ENCODE assay signal across 8 mouse cellular contexts in genomic region chr1:33719733-33720225, GRCm38 (mm10). TPM values are rescaled to one million over a fixed set of nuclear protein-coding genes. Genes with fewer than 3 reads are reported as not detected.
DNase-seq lines count a peak whose midpoint lies in the region; ATAC-seq lines count a peak whose summit lies in the region.

TSS of gene Rab23 (plus strand) at chr1:33719887.

- peak within 1 kb of the TSS; percentile 61 to 75 for H3K27ac ChIP-seq in heart, embryonic 14.5 days (replicated peaks in 1 of 2; ENCODE audit: control insufficient read depth in 1 of 2, insufficient read depth in 1 of 2, low read depth in 2 of 2, low read length in 2 of 2)
- peak within 1 kb of the TSS; percentile 64 for H3K27ac ChIP-seq in liver, embryonic 11.5 days (ENCODE audit: low read depth, low read length)

- peak; percentile 59 to 60 for DNase-seq in CD8-positive naive resting alpha-beta T cell, adult 2 months (ENCODE audit: low read depth in 2 of 2, low spot score in 2 of 2)
- peak; percentile 65 for DNase-seq in c-Kit-negative CD71-positive TER-119-positive erythroid progenitor cells, embryonic 14.5 days (ENCODE audit: low read depth, low spot score)
- peak; percentile 60 for DNase-seq in fibroblast of lung, adult 2 months (ENCODE audit: low read depth)
- DNase-seq in kidney, postnatal 10 days = peak; percentile 89
- DNase-seq in liver, embryonic 11.5 days (ENCODE audit: low spot score) = peak; percentile 82
- peak; percentile 88 for DNase-seq in naive thymus-derived CD4-positive, alpha-beta T cell, adult 2 months (ENCODE audit: low read depth)
- peak; percentile 87 for DNase-seq in splenic B cell, adult 2 months (ENCODE audit: low read depth, low spot score)

- peaks cover 0 to 5% of the 10 kb centered on the region in 2 experiments; a peak in 2 of 4 replicates for H3K4me1 ChIP-seq in heart, embryonic 14.5 days (ENCODE audit: control insufficient read depth in 2 of 2, insufficient read depth in 2 of 2, low read length in 2 of 2)
- peaks cover 4% of the 10 kb centered on the region; the same call in 1 of the 2 replicates for H3K4me1 ChIP-seq in liver, embryonic 11.5 days (replicated peaks; ENCODE audit: control insufficient read depth, insufficient read depth, low read length)

- peak within 1 kb of the TSS; percentile 72 for H3K4me2 ChIP-seq in heart, embryonic 14.5 days (ENCODE audit: low read length)
- peak within 1 kb of the TSS; percentile 85 for H3K4me2 ChIP-seq in liver, embryonic 11.5 days

- peaks cover 29% of the 10 kb centered on the region for H3K36me3 ChIP-seq in heart, embryonic 14.5 days (ENCODE audit: control insufficient read depth, insufficient read depth, low read length)
- peaks cover 8% of the 10 kb centered on the region; the same call in 1 of the 2 replicates for H3K36me3 ChIP-seq in liver, embryonic 11.5 days (ENCODE audit: control insufficient read depth, insufficient read depth, low read length)
- H3K36me3 ChIP-seq in splenic B cell, adult 2 months (ENCODE audit: control insufficient read depth, insufficient read depth, low read length, poor library complexity, severe bottlenecking) = no peaks in the 10 kb centered on the region

- peak within 1 kb of the TSS; percentile 82 for H3K9ac ChIP-seq in heart, embryonic 14.5 days (ENCODE audit: low read length)
- H3K9ac ChIP-seq in liver, embryonic 11.5 days (ENCODE audit: low read depth, low read length) = peak within 1 kb of the TSS; percentile 79

- WGBS in heart, embryonic 14.5 days = under 1% methylated on average over 54 of the region's 54 CpGs
- under 1% methylated on average over 54 of the region's 54 CpGs for WGBS in liver, embryonic 11.5 days

- peak; percentile 88 for ATAC-seq in heart, embryonic 14.5 days (ENCODE audit: insufficient number of reproducible peaks, insufficient read depth, low FRiP score, low read depth)
- ATAC-seq in liver, embryonic 11.5 days (replicated peaks; ENCODE audit: low FRiP score) = peak; percentile 92

- peak within 1 kb of the TSS; percentile 77 to 84 for H3K4me3 ChIP-seq in heart, embryonic 14.5 days (ENCODE audit: control insufficient read depth in 1 of 2, insufficient read depth in 1 of 2, low read depth in 1 of 2, low read length in 2 of 2)
- H3K4me3 ChIP-seq in liver, embryonic 11.5 days (ENCODE audit: low read depth, low read length) = peak within 1 kb of the TSS; percentile 84

- H3K9me3 ChIP-seq in heart, embryonic 14.5 days (ENCODE audit: control insufficient read depth, low read length) = no peaks in the 10 kb centered on the region
- H3K9me3 ChIP-seq in liver, embryonic 11.5 days (ENCODE audit: control insufficient read depth, low read length) = no peaks in the 10 kb centered on the region

- no peaks in the 10 kb centered on the region for H3K27me3 ChIP-seq in heart, embryonic 14.5 days (ENCODE audit: control insufficient read depth, insufficient read depth, low read length)
- no peaks in the 10 kb centered on the region for H3K27me3 ChIP-seq in liver, embryonic 11.5 days (replicated peaks; ENCODE audit: control insufficient read depth, insufficient read depth, low read length)
- no peaks in the 10 kb centered on the region; the same call in 1 of the 2 replicates for H3K27me3 ChIP-seq in splenic B cell, adult 2 months (ENCODE audit: control insufficient read depth, insufficient read depth, low read length, poor library complexity, severe bottlenecking)

RNA-seq across cellular contexts. Expression of gene Rab23, which starts in this region (rescaled TPM):
- 11.0 and 13.5 TPM in 2 replicates for polyA plus RNA-seq in heart, embryonic 14.5 days (2014; fragmentation: Nextera tagmentation; extraction: Ambion mirVana)
- polyA plus RNA-seq in liver, embryonic 11.5 days (2014; fragmentation: Nextera tagmentation; extraction: Ambion mirVana) = 10.1 and 11.6 TPM in 2 replicates

Comparison
In these comparisons a context has a peak if more than half of its experiments do, and no peak if none do; other contexts are left out.
1. Peak in every context shown above with its lines: DNase-seq, ATAC-seq, H3K4me3 ChIP-seq and H3K27ac ChIP-seq.